Mouse (Mus musculus) testis, adult 2 months (tissue): ENCODE results near the gene Duox2.

Experiments used
- CTCF ChIP-seq: fragments of 200-500 bp; IDR thresholded peaks from 2 replicates; pipeline ENCODE4 v1.5.1; 2012; ENCODE audit warnings: low read depth, mild to moderate bottlenecking, inconsistent platforms, low read length, moderate library complexity; ENCODE audit not compliant: control insufficient read depth, insufficient read depth, insufficient replicate concordance
- POLR2A ChIP-seq: fragments of 200-500 bp; IDR thresholded peaks from 2 replicates; pipeline ENCODE4 v1.6.1; 2012; ENCODE audit warnings: low read depth, mild to moderate bottlenecking, inconsistent platforms, low read length, moderate library complexity; ENCODE audit not compliant: control insufficient read depth

GRCm38 (mm10) chr2:122230395-122230794, 67.9 kb downstream of the Duox2 start:
- TF ChIP-seq CTCF (no peak), POLR2A (no peak)
